Mouse (Mus musculus): Measurements from ENCODE around the gene Inmt.
"Not testable (repeated sequence)": the region's sequence is repeated elsewhere in the genome, so short reads cannot be mapped to it uniquely, and the experiment has no call there.

Gene Inmt

GRCm38 (mm10) chr6:55174741-55175181 lies at the start of gene Inmt:
Gene Inmt (minus strand): TSS chr6:55175043.
- in situ Hi-C loops (cut with MseI, MboI) = no loop called here

- in situ Hi-C loops (cut with MseI, MboI) = no loop called here
Measured at GRCm38 (mm10) chr6:55223986-55224385, 49.1 kb upstream of the Inmt start.

GRCm38 (mm10) chr6:55218232-55218631 lies 43.4 kb upstream of the Inmt start:
- in situ Hi-C loops (cut with MseI, MboI) = no loop called here

- in situ Hi-C loops (cut with MseI, MboI) = no loop called here
Measured at GRCm38 (mm10) chr6:55214541-55214940, 39.7 kb upstream of the Inmt start.

DNA sequence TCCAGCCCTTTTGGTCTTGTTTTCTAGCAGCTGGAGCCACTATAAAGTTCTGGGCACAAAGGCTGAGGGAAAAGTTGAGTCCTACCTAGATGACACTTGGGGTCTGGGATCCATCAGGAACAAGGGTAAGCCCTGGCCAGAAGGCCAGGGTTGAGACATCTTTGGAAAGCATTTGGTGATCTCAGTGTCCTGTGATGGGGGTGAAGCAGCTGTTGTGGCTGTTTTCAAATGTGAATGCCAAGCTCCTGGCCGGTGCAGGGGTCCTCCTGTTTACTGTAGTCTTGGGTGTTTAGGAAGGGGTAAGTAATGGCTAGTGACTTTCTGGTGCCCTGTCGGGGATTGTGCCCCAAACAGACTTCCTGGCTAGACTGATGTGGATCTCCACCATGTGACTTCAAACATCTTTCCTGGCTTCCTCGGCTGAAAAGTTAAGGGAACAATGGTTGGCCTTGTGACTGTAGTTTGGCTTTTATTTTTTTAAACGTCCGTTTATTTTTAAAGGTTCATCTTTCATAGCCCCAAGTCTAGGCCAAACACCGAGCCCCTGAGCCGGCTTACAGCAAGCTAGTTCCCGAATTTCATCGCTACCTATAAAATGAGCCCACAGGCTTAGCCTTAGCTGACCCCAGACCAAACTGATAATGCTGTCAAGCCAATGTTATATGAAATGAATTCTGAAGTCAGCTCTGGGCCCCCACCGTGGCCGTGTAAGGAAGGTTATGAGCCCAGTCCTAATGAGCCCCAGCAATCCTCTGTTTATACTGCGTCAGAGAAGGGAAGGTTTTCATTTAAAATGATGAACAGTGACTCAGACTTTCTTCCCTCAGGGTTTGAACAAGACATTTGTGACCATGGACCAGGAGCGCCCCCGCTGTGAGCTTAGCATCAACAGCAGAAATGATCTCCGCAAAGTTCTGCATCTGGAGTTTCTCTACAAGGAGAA lies 35.9 kb upstream of the Inmt start:
- in situ Hi-C loops (cut with MseI, MboI) = no loop called here

GRCm38 (mm10) chr6:55207786-55208185 lies 32.9 kb upstream of the Inmt start:
- in situ Hi-C loops (cut with MseI, MboI) = no loop called here

GRCm38 (mm10) chr6:55203931-55204330 lies 29.1 kb upstream of the Inmt start:
- in situ Hi-C loops (cut with MseI, MboI) = no loop called here

DNA sequence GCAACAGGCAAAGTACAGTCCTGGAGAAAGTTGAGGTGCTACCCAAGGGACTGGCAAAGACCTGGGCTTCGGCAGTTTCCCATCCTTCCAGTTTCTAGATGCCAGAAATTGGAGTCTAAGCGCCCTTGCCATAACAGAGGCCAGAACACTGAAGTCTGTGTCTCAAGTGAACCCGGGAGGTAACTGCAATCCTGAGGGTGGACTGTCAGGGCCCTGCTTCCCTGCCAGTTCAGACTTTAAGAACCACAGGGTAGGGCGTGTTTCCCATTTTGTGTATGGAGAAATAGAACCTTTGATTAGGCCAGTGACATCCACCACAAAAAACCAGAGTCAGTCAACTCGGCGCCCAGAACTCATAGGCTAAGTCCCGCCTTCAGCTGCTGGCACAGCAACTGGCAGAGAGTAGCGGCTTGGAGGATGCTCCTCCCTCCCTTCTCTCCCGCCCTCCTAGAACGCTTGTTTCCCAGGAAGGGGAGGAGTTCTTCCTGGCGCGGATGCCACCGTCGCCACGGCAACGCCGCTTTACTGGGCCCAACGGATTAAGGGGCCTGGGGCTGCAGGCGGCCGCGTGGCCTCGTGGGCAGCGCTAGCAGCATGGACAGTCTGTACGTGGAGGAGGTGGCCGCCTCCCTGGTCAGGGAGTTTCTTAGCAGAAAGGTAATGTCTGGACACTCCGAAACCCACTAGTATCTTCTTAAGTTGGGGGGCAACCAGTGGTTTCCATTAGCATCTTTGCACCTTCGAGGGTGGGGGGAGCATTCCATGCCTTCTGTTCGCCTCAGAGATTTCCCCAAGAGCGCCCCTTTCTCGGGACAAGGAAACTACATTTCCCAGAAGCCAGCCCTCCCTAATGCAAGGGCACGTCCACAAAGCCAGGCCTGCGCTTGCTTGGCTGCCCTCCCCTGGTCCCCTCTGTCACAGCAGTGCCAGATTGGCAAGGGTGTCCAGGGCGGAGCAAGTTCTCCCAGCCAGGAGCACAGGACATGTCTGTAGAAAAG lies 28.4 kb upstream of the Inmt start, which contains the start of gene Mindy4:
Gene Mindy4 (plus strand): TSS at position 471 of the 998 bp plus-strand sequence.
- in situ Hi-C loops (cut with MseI, MboI) = no loop called here

- in situ Hi-C loops (cut with MseI, MboI) = no loop called here
Measured at GRCm38 (mm10) chr6:55199047-55199446, 24.2 kb upstream of the Inmt start.

DNA sequence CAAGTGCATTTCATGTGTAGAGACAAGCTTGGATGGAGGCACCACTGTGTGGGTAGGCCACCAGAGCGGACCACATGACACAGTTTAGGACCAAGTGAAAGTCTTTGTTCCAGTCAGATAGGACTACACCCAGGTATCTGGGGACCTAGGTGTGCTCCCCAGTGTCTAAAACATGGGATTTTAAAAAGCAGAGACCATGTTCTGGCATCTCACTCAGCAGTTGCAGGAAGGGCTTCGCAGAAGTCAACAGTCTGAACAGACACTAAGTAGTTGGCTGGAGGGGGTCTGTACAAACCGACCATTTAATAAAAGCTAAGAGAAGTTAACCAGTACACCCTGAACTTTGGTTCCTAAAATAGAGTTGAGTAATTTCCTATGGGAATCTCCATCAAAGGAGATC lies 18.3 kb upstream of the Inmt start:
- in situ Hi-C loops (cut with MseI, MboI) = no loop called here

DNA sequence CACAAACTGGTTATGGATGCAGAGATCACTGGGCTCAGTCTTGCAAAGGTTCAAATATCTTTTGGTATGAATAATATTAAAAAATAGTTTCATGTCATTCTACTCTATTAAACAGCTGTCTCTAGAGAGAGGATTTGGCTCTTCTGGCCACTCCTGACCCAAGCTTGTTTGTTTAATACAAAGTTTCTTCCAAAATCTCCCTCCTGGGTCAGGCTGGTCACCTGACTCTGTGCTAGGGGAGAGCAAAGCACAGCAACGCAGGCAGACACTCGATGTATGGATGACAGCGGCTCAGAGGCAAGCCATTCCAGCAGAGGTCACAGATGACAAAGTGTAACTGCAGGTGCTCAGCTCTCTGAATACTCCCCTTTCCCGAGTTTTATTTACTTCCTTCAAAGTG lies 16.7 kb upstream of the Inmt start:
- in situ Hi-C loops (cut with MseI, MboI) = no loop called here

DNA sequence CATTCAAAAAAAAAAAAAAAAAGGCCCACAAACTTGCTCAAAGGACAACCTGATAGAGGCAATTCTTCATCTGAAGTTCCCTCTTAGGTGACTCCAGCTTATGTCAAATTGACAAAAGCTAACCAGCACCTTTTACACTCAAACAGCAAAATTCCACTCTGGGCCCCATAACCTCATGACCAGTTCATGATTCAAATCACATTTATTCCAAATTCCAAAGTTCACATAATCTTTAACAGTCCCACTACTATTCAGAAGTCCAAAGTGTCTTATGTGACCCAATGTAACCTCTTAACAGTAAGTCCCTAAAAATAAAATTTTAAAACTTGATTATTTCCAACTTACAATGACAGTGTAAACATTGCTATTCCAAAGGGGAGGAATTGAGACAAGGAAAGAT lies 14.6 kb upstream of the Inmt start:
- in situ Hi-C loops (cut with MseI, MboI) = no loop called here

DNA sequence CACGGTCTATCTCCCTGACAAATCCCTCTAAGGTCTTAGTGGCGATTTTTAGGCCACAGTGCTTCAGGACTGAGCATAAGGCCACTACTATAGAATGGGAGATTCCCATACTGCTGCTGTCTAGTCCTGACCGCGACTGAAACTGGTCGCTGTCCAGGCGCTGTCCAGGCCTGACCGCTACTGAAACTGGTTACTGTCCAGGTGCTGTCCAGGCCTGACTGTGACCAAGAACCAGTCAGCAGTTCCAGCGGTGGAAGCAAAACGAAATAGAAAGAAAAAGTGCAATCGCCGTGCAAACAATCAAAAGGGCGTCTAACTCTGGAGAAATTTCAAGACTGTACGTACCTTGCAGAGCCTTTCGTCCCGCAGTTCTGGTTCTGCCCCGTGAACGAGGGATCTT lies 13.0 kb upstream of the Inmt start:
- in situ Hi-C loops (cut with MseI, MboI) = not testable (repeated sequence)

GRCm38 (mm10) chr6:55182655-55183430 lies 8.0 kb upstream of the Inmt start:
- in situ Hi-C loops (cut with MseI, MboI) = no loop called here

DNA sequence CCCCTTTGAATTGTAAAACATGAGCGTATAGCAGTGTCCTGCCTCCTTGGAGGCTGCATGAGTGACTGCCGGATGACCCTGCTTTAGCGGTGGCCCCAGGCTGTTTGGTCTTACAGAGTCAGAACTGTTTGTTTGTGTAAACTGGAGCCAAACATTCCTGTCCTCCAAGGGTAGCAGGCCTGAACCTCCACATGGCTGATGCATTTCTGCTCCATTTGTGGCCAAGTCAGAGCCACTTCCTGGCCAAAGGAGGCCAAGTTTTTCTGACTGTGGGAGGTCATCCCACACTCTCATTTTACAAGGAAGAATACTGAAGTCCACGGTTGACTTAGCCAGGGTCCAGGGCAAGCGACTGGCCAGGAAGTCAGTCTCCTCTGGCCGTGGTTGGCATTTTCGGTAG lies 4.7 kb upstream of the Inmt start:
- in situ Hi-C loops (cut with MseI, MboI) = no loop called here

DNA sequence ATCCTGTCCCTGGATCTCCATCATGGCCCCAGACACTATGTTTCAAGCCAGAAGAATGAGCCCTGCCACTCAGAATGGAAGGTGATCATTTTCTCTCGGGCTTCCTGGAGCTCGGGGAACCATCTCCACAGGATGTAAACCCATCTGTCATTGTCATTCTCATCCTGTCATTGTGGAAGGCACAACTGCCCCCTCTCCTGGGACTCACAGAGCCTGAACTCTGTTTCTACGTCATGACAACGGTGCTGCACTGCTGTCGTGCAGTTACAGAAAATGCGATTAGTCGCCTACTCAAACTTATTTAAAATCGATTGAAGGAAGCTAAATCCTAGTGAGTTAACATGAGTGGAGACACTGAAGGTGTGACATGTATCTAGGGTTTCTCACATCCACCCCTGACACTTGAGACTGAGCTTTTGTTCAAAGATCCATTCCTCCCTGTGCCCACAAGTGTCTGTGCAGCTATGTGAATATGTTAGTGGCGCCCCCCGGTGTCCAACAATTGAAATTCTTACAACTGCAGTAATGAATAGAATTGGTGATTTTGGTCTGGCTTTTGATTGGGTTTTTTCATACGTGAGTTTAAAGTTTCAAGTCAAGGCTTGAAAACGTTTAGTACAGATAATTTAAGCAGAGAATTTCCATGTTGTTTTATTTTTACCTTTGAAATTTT lies 2.4 kb upstream of the Inmt start:
- in situ Hi-C loops (cut with MseI, MboI) = no loop called here

DNA sequence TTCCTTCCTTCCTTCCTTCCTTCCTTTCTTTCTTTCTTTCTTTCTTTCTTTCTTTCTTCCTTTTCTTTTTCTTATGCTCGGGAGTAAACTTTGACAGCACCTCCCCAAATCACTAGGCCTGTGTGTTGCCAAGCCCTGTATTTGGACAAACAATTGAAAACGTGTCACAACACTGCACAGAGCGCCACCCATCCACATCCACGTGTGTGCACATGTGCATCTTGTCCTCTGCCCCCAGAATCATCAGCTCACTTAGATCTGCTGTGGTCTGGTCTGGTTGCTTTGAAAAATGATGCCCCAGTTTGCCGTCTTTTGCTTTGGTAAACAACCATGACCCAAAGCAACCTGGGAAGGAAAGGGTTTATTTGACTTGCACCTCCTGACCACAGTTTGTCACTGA lies 1.0 kb upstream of the Inmt start:
- in situ Hi-C loops (cut with MseI, MboI) = no loop called here

- in situ Hi-C loops (cut with MseI, MboI) = no loop called here
Measured at GRCm38 (mm10) chr6:55175456-55175855, 613 bp upstream of the Inmt start.

- in situ Hi-C loops (cut with MseI, MboI) = no loop called here
Measured at GRCm38 (mm10) chr6:55173941-55174349, 898 bp downstream of the Inmt start.

DNA sequence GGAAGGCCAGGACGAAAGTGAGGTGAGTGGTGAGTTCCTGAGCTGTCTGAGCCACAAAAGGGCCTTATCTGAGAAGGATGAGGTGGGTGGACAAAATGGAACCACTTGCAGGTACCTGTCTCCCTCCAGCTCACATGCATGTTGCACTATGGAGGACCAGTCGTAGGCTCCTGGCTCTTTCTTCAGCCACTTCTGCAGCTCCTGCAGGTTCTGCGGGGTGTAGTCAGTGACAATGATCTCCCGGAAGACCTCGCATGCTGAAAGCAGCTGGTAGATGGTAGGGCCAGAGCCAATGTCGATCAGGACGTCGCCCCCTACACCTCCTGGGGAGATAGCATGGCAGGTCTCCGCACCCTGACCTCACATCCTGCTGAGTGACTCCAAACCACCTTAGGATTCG lies 1.7 kb downstream of the Inmt start:
- in situ Hi-C loops (cut with MseI, MboI) = no loop called here

GRCm38 (mm10) chr6:55171638-55172037 lies 3.2 kb downstream of the Inmt start:
- in situ Hi-C loops (cut with MseI, MboI) = no loop called here
